Mouse (Mus musculus) urinary bladder, adult 18-20 months (tissue): ENCODE measurements at regions not wholly inside any gene's neighbourhood (a gene's known extent, or its start where the extent isn't known, plus 50 kb on each side); places are given as distances from the start of the nearest gene placed in this dataset.
"Not testable (repeated sequence)": the region's sequence is repeated elsewhere in the genome, so short reads cannot be mapped to it uniquely, and the experiment has no call there.

Source experiments
- DNase-seq, 2 experiments: peaks; one replicate each; pipeline ENCODE4 v3.0.0; 2022; ENCODE audit warnings: low spot score in 2 of 2, mixed read lengths in 2 of 2

GRCm38 (mm10) chr6:7120136-7120535 is 164.3 kb downstream of the Sdhaf3 start:
- peak in 1 of 2 experiments; percentile 15 for DNase-seq

GRCm38 (mm10) chr6:7133042-7133441 is 177.2 kb downstream of the Sdhaf3 start:
- no peak for DNase-seq

GRCm38 (mm10) chr6:7134062-7134461 is 178.3 kb downstream of the Sdhaf3 start:
- no peak for DNase-seq

- no peak for DNase-seq
Measured at GRCm38 (mm10) chr6:7134888-7135287, 179.1 kb downstream of the Sdhaf3 start.

- no peak for DNase-seq
Measured at GRCm38 (mm10) chr6:7181711-7182110, 225.9 kb downstream of the Sdhaf3 start.

GRCm38 (mm10) chr6:7199046-7199599 is 243.3 kb downstream of the Sdhaf3 start:
- no peak for DNase-seq

- DNase-seq, result no peak
Measured at GRCm38 (mm10) chr6:7215880-7216279, 260.1 kb downstream of the Sdhaf3 start.

GRCm38 (mm10) chr6:7252286-7252685 is 296.5 kb downstream of the Sdhaf3 start:
- DNase-seq, result no peak

- DNase-seq, result no peak
Measured at GRCm38 (mm10) chr6:7277431-7277830, 277.2 kb upstream of the Tac1 start.

- no peak for DNase-seq
Measured at GRCm38 (mm10) chr6:7306956-7307355, 247.7 kb upstream of the Tac1 start.

- DNase-seq, result no peak
Measured at GRCm38 (mm10) chr6:7313496-7313895, 241.2 kb upstream of the Tac1 start.

GRCm38 (mm10) chr6:7326974-7327373 is 227.7 kb upstream of the Tac1 start:
- no peak for DNase-seq

- no peak for DNase-seq
Measured at GRCm38 (mm10) chr6:7356634-7357033, 198.0 kb upstream of the Tac1 start.

GRCm38 (mm10) chr6:7367166-7367565 is 187.5 kb upstream of the Tac1 start:
- DNase-seq, result no peak

- DNase-seq, result no peak
Measured at GRCm38 (mm10) chr6:7374629-7375028, 180.1 kb upstream of the Tac1 start.

- no peak for DNase-seq
Measured at GRCm38 (mm10) chr6:7375851-7376250, 178.8 kb upstream of the Tac1 start.

GRCm38 (mm10) chr6:7378651-7379050 is 176.0 kb upstream of the Tac1 start:
- DNase-seq, result no peak

GRCm38 (mm10) chr6:7424731-7425130 is 129.9 kb upstream of the Tac1 start:
- no peak for DNase-seq

GRCm38 (mm10) chr6:7441725-7442124 is 113.0 kb upstream of the Tac1 start:
- DNase-seq, result no peak

- DNase-seq, result not testable (repeated sequence)
Measured at GRCm38 (mm10) chr6:7442286-7442685, 112.4 kb upstream of the Tac1 start.

GRCm38 (mm10) chr6:7455881-7456280 is 98.8 kb upstream of the Tac1 start:
- no peak for DNase-seq

- DNase-seq, result no peak
Measured at GRCm38 (mm10) chr6:7463896-7464295, 90.8 kb upstream of the Tac1 start.

- DNase-seq, result no peak
Measured at GRCm38 (mm10) chr6:7464346-7464745, 90.3 kb upstream of the Tac1 start.

GRCm38 (mm10) chr6:7472366-7473026 is 82.2 kb upstream of the Tac1 start:
- DNase-seq, result peak in 1 of 2 experiments; percentile 8
